In genomic region chr1:183662369-183663043, GRCm38 (mm10) we compare ENCODE assay signal across 24 mouse cellular contexts.
DNase-seq lines count a peak whose midpoint lies in the region; ATAC-seq lines count a peak whose summit lies in the region.
"Had no signal": no experiment of that assay in that cellular context is flagged by ENCODE, and none has a peak within 500 bp of the region (broad histone marks: within the 10 kb centered on the region; RNA-seq: fewer than 3 reads in every experiment).

No protein-coding gene starts in this region.

- H3K27ac ChIP-seq in forebrain, embryonic 13.5 days = no peak overlapping the region
- H3K27ac ChIP-seq: embryonic facial prominence, embryonic 13.5 days; heart, embryonic 10.5 days; hindbrain, postnatal 0 days; limb, embryonic 10.5 days; liver, embryonic 15.5 days; lung, embryonic 15.5 days; macrophage; midbrain, embryonic 15.5 days; neural tube, embryonic 12.5 days had no signal

- no peak overlapping the region for H3K9ac ChIP-seq in forebrain, embryonic 13.5 days
- H3K9ac ChIP-seq: embryonic facial prominence, embryonic 13.5 days; liver, embryonic 15.5 days; lung, embryonic 15.5 days; midbrain, embryonic 15.5 days; neural tube, embryonic 12.5 days had no signal

- WGBS in forebrain, embryonic 13.5 days = 86% methylated on average over 15 of the region's 15 CpGs

- H3K9me3 ChIP-seq in forebrain, embryonic 13.5 days (replicated peaks) = 0 out of 2 replicates have a peak, but pooled peaks cover 2% of the 10 kb centered on the region
- H3K9me3 ChIP-seq: liver, embryonic 15.5 days had no signal

- H3K4me3 ChIP-seq in forebrain, embryonic 13.5 days = no peak overlapping the region
- H3K4me3 ChIP-seq: embryonic facial prominence, embryonic 13.5 days; erythroblast, embryonic 14.5 days; heart, embryonic 10.5 days; limb, embryonic 10.5 days; liver, embryonic 15.5 days; lung, embryonic 15.5 days; midbrain, embryonic 15.5 days; neural tube, embryonic 12.5 days had no signal

- H3K27me3 ChIP-seq in forebrain, embryonic 13.5 days = no peaks in the 10 kb centered on the region
- H3K27me3 ChIP-seq: embryonic facial prominence, embryonic 13.5 days; liver, embryonic 15.5 days; lung, embryonic 15.5 days; midbrain, embryonic 15.5 days; neural tube, embryonic 12.5 days had no signal

- H3K4me2 ChIP-seq in forebrain, embryonic 13.5 days = no peak overlapping the region
- H3K4me2 ChIP-seq: embryonic facial prominence, embryonic 13.5 days; liver, embryonic 15.5 days; lung, embryonic 15.5 days; midbrain, embryonic 15.5 days; neural tube, embryonic 12.5 days had no signal

- no peaks in the 10 kb centered on the region for H3K36me3 ChIP-seq in forebrain, embryonic 13.5 days (ENCODE audit: poor library complexity, severe bottlenecking)
- H3K36me3 ChIP-seq: embryonic facial prominence, embryonic 13.5 days; heart, embryonic 10.5 days; limb, embryonic 10.5 days; liver, embryonic 15.5 days; lung, embryonic 15.5 days; midbrain, embryonic 15.5 days; neural tube, embryonic 12.5 days had no signal

- H3K4me1 ChIP-seq in forebrain, embryonic 13.5 days = no peaks in the 10 kb centered on the region
- H3K4me1 ChIP-seq: embryonic facial prominence, embryonic 13.5 days; heart, embryonic 10.5 days; limb, embryonic 10.5 days; liver, embryonic 15.5 days; lung, embryonic 15.5 days; midbrain, embryonic 15.5 days; neural tube, embryonic 12.5 days had no signal

- DNase-seq in kidney, adult 11 months = peak; percentile 5
- DNase-seq in kidney, adult 18-20 months = no peak
- DNase-seq in lung, postnatal 10 days = peak; percentile 25
- no peak for DNase-seq in lung, postnatal 4 days
- peak; percentile 36 for DNase-seq in cerebellum, adult 9-11 months
- DNase-seq in ovary, adult 18-20 months (ENCODE audit: low spot score) = no peak
- DNase-seq: adrenal gland, adult 8-10 months; embryo, embryonic 11 days; gastrocnemius, postnatal 10 days; liver; thymus, postnatal 14 days had no signal

- no peak for ATAC-seq in forebrain, embryonic 13.5 days
- ATAC-seq: forebrain, embryonic 14.5 days; hindbrain, postnatal 0 days; intestine, embryonic 16.5 days; midbrain, embryonic 15.5 days had no signal

Comparison
In these comparisons a context has a peak if more than half of its experiments do, and no peak if none do; other contexts are left out.
1. DNase-seq: peak in kidney, adult 11 months (single experiment), lung, postnatal 10 days (single experiment) and cerebellum, adult 9-11 months (single experiment); none in kidney, adult 18-20 months (single experiment), lung, postnatal 4 days (0 of 2) and ovary, adult 18-20 months (single experiment).